Mouse (Mus musculus) CD4-positive, CD25-positive, alpha-beta regulatory T cell, adult 2 months (primary cell): ENCODE results near the gene Esp4.
"Not testable (repeated sequence)": the region's sequence is repeated elsewhere in the genome, so short reads cannot be mapped to it uniquely, and the experiment has no call there.

Experiments
- DNase-seq: peaks from one replicate; pipeline ENCODE4 v3.0.0-alpha.2; 2012; ENCODE audit warnings: low read depth, low spot score

The Esp4 gene

GRCm38 (mm10) chr17:40598294-40598693 is at the start of gene Esp4:
Esp4 (plus strand) TSS chr17:40598594.
- DNase-seq, result no peak

GRCm38 (mm10) chr17:40553470-40553869 is 44.9 kb upstream of the Esp4 start:
- DNase-seq, result no peak

- no peak for DNase-seq
Measured at GRCm38 (mm10) chr17:40561207-40561606, 37.2 kb upstream of the Esp4 start, which contains the start of gene Esp6. Esp6 (plus strand) TSS chr17:40561507.

- not testable (repeated sequence) for DNase-seq
Measured at GRCm38 (mm10) chr17:40583906-40584305, 14.5 kb upstream of the Esp4 start.

- no peak for DNase-seq
Measured at GRCm38 (mm10) chr17:40591297-40591696, 7.1 kb upstream of the Esp4 start.

- not testable (repeated sequence) for DNase-seq
Measured at GRCm38 (mm10) chr17:40631775-40632174, 33.4 kb downstream of the Esp4 start, which contains the start of gene Esp3. Esp3 (plus strand) TSS chr17:40632075.
